Mouse (Mus musculus): ENCODE results near the gene Ptpn6. TPM values are rescaled to one million over a fixed set of nuclear protein-coding genes. Genes with fewer than 3 reads are reported as not detected.

Gene Ptpn6
- total and polyA plus RNA-seq, 3 experiments = 91.9 to 184 TPM; not detected in 1

- no peak for TF ChIP-seq E2F4 (IDR thresholded peaks at IDR 0.05; ENCODE audit: borderline replicate concordance, low read depth, low read length)
- TF ChIP-seq USF1 (IDR thresholded peaks at IDR 0.05; ENCODE audit: low read depth, low read length) = no peak
- TF ChIP-seq JUND (IDR thresholded peaks at IDR 0.05; ENCODE audit: low read depth, low read length) = no peak
Measured at GRCm38 (mm10) chr6:124740211-124740887, 1.8 kb upstream of the Ptpn6 start (continued).

GRCm38 (mm10) chr6:124739231-124739796 is 800 bp upstream of the Ptpn6 start:
- H3K36me3 ChIP-seq (ENCODE audit: control insufficient read depth in 1 of 2, insufficient read depth in 2 of 2, low read length in 2 of 2) = peaks cover 0 to 14% of the 10 kb centered on the region in 2 experiments; a peak in 2 of 4 replicates
- H3K79me2 ChIP-seq (ENCODE audit: control insufficient read depth, insufficient read depth, low read length, poor library complexity) = no peaks in the 10 kb centered on the region; the same call in 1 of the 2 replicates
- H3K9ac ChIP-seq (ENCODE audit: control insufficient read depth, low read depth, low read length, poor library complexity, severe bottlenecking) = peak overlapping the region; percentile 70

GRCm38 (mm10) chr6:124737040-124737439 is 1.5 kb downstream of the Ptpn6 start:
- Histone ChIP-seq H3K9me3 (replicated peaks; ENCODE audit: insufficient read depth, low read length) (no peaks in the 10 kb centered on the region), H3K27ac (ENCODE audit: control insufficient read depth, low read depth, low read length) (no peak overlapping the region), H3K9ac (ENCODE audit: control insufficient read depth, low read depth, low read length, poor library complexity, severe bottlenecking) (no peak overlapping the region), H3K4me3 (ENCODE audit: control insufficient read depth in 1 of 2, insufficient read depth in 1 of 2, low read depth in 2 of 2, low read length in 2 of 2) (no peak overlapping the region), H3K4me1 (ENCODE audit: control insufficient read depth in 1 of 2, insufficient read depth in 2 of 2, low read length in 2 of 2) (peaks cover 17 to 32% of the 10 kb centered on the region in 2 experiments), H3K27me3 (ENCODE audit: control insufficient read depth in 1 of 2, insufficient read depth in 2 of 2, low read length in 2 of 2) (no peaks in the 10 kb centered on the region), H3K79me2 (ENCODE audit: control insufficient read depth, insufficient read depth, low read length, poor library complexity) (peaks cover 11% of the 10 kb centered on the region), H3K36me3 (ENCODE audit: control insufficient read depth in 1 of 2, insufficient read depth in 2 of 2, low read length in 2 of 2) (peaks cover 0 to 27% of the 10 kb centered on the region in 2 experiments; a peak in 2 of 4 replicates)
- DNase-seq (ENCODE audit: low read depth, low spot score) = no peak
- TF ChIP-seq POLR2AphosphoS2 (IDR thresholded peaks at IDR 0.05; ENCODE audit: low read length) (no peak), ELF1 (IDR thresholded peaks at IDR 0.05; ENCODE audit: low read depth, low read length) (no peak), NRF1 (IDR thresholded peaks at IDR 0.05; ENCODE audit: insufficient read depth, low read depth, low read length, poor library complexity, severe bottlenecking) (no peak), RAD21 (IDR thresholded peaks at IDR 0.05; ENCODE audit: low read depth, low read length) (no peak), SIN3A (IDR thresholded peaks at IDR 0.05; ENCODE audit: low read length) (no peak), TBP (IDR thresholded peaks at IDR 0.05; ENCODE audit: low read depth, low read length) (no peak), RCOR1 (IDR thresholded peaks at IDR 0.05; ENCODE audit: low read depth, low read length) (no peak), HCFC1 (IDR thresholded peaks at IDR 0.05; ENCODE audit: low read depth, low read length) (no peak), MYB (IDR thresholded peaks at IDR 0.05; ENCODE audit: low read depth, low read length) (no peak)

More at GRCm38 (mm10) chr6:124739231-124739796, 800 bp upstream of the Ptpn6 start:
- H3K4me3 ChIP-seq (ENCODE audit: control insufficient read depth in 1 of 2, insufficient read depth in 1 of 2, low read depth in 2 of 2, low read length in 2 of 2) = no peak overlapping the region
- no peak for DNase-seq (ENCODE audit: low read depth, low spot score)
- TF ChIP-seq EP300 (IDR thresholded peaks at IDR 0.05; ENCODE audit: low read depth in 1 of 2, low read length in 2 of 2) (no peak), POLR2AphosphoS2 (IDR thresholded peaks at IDR 0.05; ENCODE audit: low read length) (no peak), UBTF (IDR thresholded peaks at IDR 0.05; ENCODE audit: borderline replicate concordance, insufficient read depth, low read depth, low read length) (no peak), MYB (IDR thresholded peaks at IDR 0.05; ENCODE audit: low read depth, low read length) (no peak)
- H3K27ac ChIP-seq (ENCODE audit: control insufficient read depth, low read depth, low read length) = peak overlapping the region; percentile 96
- peaks cover 5 to 18% of the 10 kb centered on the region in 2 experiments for H3K4me1 ChIP-seq (ENCODE audit: control insufficient read depth in 1 of 2, insufficient read depth in 2 of 2, low read length in 2 of 2)
- H3K9me3 ChIP-seq (replicated peaks; ENCODE audit: insufficient read depth, low read length) = no peaks in the 10 kb centered on the region
- no peaks in the 10 kb centered on the region for H3K27me3 ChIP-seq (ENCODE audit: control insufficient read depth in 1 of 2, insufficient read depth in 2 of 2, low read length in 2 of 2)
